Mouse (Mus musculus): Measurements from ENCODE around the gene Fosb. TPM values are rescaled to one million over a fixed set of nuclear protein-coding genes. Genes with fewer than 3 reads are reported as not detected.

The Fosb gene
- total RNA-seq, 2 experiments from 2014 or later, result 20.9 to 54.7 TPM

GRCm38 (mm10) chr7:19256567-19256966 lies 53.3 kb downstream of the Fosb start:
- DNase-seq (ENCODE audit: low spot score in 2 of 2), result no peak

GRCm38 (mm10) chr7:19255395-19255794 lies 54.5 kb downstream of the Fosb start:
- DNase-seq (ENCODE audit: low spot score in 2 of 2), result no peak

- no peak for DNase-seq (ENCODE audit: low spot score in 2 of 2)
Measured at GRCm38 (mm10) chr7:19253437-19253836, 56.4 kb downstream of the Fosb start.

Other genes starting within 250 kb of the Fosb start
- gene Dmwd, start 233.8 kb downstream of the Fosb start, total RNA-seq (2021), result 100 to 1,000 TPM; 143 TPM
- gene Dmpk, start 226.2 kb downstream of the Fosb start, total RNA-seq (2021), result 10 to 100 TPM; 26.6 to 32.0 TPM
- 1 to 10 TPM; 2.3 to 3.0 TPM for gene Six5, start 215.5 kb downstream of the Fosb start, total RNA-seq (2021)
- under 1 TPM; 0.16 to 0.40 TPM for gene Gm4969, start 191.7 kb downstream of the Fosb start, total RNA-seq (2021)
- 10 to 100 TPM; 13.6 to 15.6 TPM for gene Fbxo46, start 190.2 kb downstream of the Fosb start, total RNA-seq (2021)
- gene Qpctl, start 160.8 kb downstream of the Fosb start, total RNA-seq (2021), result 10 to 100 TPM; 15.0 to 17.0 TPM
- 10 to 100 TPM; 73.9 to 78.5 TPM for gene Snrpd2, start 160.3 kb downstream of the Fosb start, total RNA-seq (2021)
- 1 to 10 TPM; 1.4 to 1.8 TPM for gene Gipr, start 143.9 kb downstream of the Fosb start, total RNA-seq (2021)
- 100 to 1,000 TPM; 141 to 147 TPM for gene Eml2, start 133.6 kb downstream of the Fosb start, total RNA-seq (2021)
- 1 to 10 TPM; 2.5 to 3.6 TPM for gene Gpr4, start 97.5 kb downstream of the Fosb start, total RNA-seq (2021)
- gene Opa3, start 81.7 kb downstream of the Fosb start, total RNA-seq (2021), result 10 to 100 TPM; 47.3 to 47.6 TPM
- gene Vasp, start 38.2 kb downstream of the Fosb start, total RNA-seq (2021), result 10 to 100 TPM; 13.6 to 15.1 TPM
- gene Ppm1n, start 30.0 kb downstream of the Fosb start, total RNA-seq (2021), result not detected
- gene Rtn2, start 27.4 kb downstream of the Fosb start, total RNA-seq (2021), result 100 to 1,000 TPM; 128 to 129 TPM
- gene Ercc1, start 34.7 kb upstream of the Fosb start, total RNA-seq (2021), result 10 to 100 TPM; 39.1 to 45.2 TPM
- 10 to 100 TPM; 17.1 to 18.1 TPM for gene Cd3eap, start 49.4 kb upstream of the Fosb start, total RNA-seq (2021)
- gene Ppp1r13l, start 49.7 kb upstream of the Fosb start, total RNA-seq (2021), result 1 to 10 TPM; 8.2 to 9.6 TPM
- 10 to 100 TPM; 32.2 to 36.4 TPM for gene Ercc2, start 72.0 kb upstream of the Fosb start, total RNA-seq (2021)
- 1 to 10 TPM; 3.5 to 4.3 TPM for gene Klc3, start 94.1 kb upstream of the Fosb start, total RNA-seq (2021)
- gene Ckm, start 94.7 kb upstream of the Fosb start, total RNA-seq (2021), result under 1 TPM in 1 of 2 experiments, not detected in 1; 0.19 TPM
- 10 to 100 TPM; 69.7 to 74.5 TPM for gene Mark4, start 148.8 kb upstream of the Fosb start, total RNA-seq (2021)
- gene Exoc3l2, start 153.3 kb upstream of the Fosb start, total RNA-seq (2021), result under 1 TPM; 0.40 to 0.74 TPM
- gene Bloc1s3, start 198.3 kb upstream of the Fosb start, total RNA-seq (2021), result 1 to 10 TPM; 7.6 to 7.8 TPM
- gene Trappc6a, start 198.3 kb upstream of the Fosb start, total RNA-seq (2021), result 10 to 100 TPM; 18.7 to 21.1 TPM
- under 1 TPM; 0.72 to 0.94 TPM for gene Nkpd1, start 207.8 kb upstream of the Fosb start, total RNA-seq (2021)